Mouse (Mus musculus) frontal cortex, postnatal 36 days (tissue): ENCODE measurements around the gene Mars.

Experiments used
- DNase-seq, 2 experiments: peaks; one replicate each; pipeline ENCODE4 v3.0.0; 2022; ENCODE audit warnings: low spot score in 2 of 2

The Mars gene

GRCm38 (mm10) chr10:127262548-127263398, 48.8 kb downstream of the Mars start, which contains the start of gene Kif5a:
Gene Kif5a, minus strand, starts transcription at chr10:127263348.
- DNase-seq = peak; percentile 80 to 82

GRCm38 (mm10) chr10:127261706-127262547, 49.7 kb downstream of the Mars start:
- no peak for DNase-seq

- no peak for DNase-seq
These were observed 53.1 kb downstream of the Mars start for GRCm38 (mm10) chr10:127258489-127258888.

GRCm38 (mm10) chr10:127257790-127258189, 53.8 kb downstream of the Mars start:
- DNase-seq = no peak

- DNase-seq = no peak
These were observed 55.8 kb downstream of the Mars start for GRCm38 (mm10) chr10:127255625-127256345.

- DNase-seq = no peak
These were observed 60.8 kb downstream of the Mars start for GRCm38 (mm10) chr10:127250810-127251209.
